In the genomic region with DNA sequence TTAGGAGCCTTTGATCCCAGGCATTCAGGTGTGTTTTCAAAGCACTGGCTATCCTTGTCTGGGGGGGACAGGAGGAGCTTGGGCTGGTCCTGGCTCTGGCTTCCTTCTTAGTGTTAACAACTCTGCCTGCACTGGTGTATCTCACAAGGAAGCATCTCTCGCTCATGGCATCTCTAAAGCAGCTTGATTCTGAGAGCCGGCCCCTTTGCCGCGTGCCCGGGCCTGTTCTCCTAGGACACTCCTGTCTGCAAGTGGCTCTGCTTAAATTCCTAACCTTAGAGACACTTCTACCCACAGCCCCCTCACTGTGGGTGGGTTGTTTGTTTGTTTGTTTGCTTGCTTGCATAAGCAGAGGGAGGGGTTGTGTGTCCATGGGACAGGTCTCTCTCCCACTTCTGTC, we compare ENCODE assay signal across 12 mouse cellular contexts. TPM values are rescaled to one million over a fixed set of nuclear protein-coding genes. Genes with fewer than 3 reads are reported as not detected.
A peak's percentile ranks its signal among the peaks of the same experiment; 100 is the strongest.
DNase-seq lines count a peak whose midpoint lies in the region; ATAC-seq and TF ChIP-seq lines count a peak whose summit lies in the region.
"Had no signal": no experiment of that assay in that cellular context is flagged by ENCODE, and none has a peak within 500 bp of the region (broad histone marks: within the 10 kb centered on the region; RNA-seq: fewer than 3 reads in every experiment).

No protein-coding gene starts in this region.

- H3K4me1 ChIP-seq in kidney, embryonic 15.5 days: peaks cover 91% of the 10 kb centered on the region
- H3K4me1 ChIP-seq in E14TG2a.4 (replicated peaks; ENCODE audit: low read depth, low read length): peaks cover 95% of the 10 kb centered on the region
- H3K4me1 ChIP-seq in ES-E14 (ENCODE audit: control insufficient read depth in 2 of 2, insufficient read depth in 2 of 2, low read length in 2 of 2, poor library complexity in 1 of 2): peaks cover 10 to 57% of the 10 kb centered on the region in 2 experiments; a peak in 3 of 4 replicates
- H3K4me1 ChIP-seq in limb, embryonic 13.5 days: peaks cover 86% of the 10 kb centered on the region
- peaks cover 13% of the 10 kb centered on the region for H3K4me1 ChIP-seq in cerebellum, adult 2 months (ENCODE audit: control insufficient read depth, insufficient read depth, low read length)

- in situ Hi-C loops in ES-E14 (cut with MboI; ENCODE audit: low sequenced_read_pairs in 2 of 2, unreplicated experiment in 2 of 2): no loop called here

- no peak overlapping the region for H3K4me3 ChIP-seq in kidney, embryonic 15.5 days (replicated peaks)
- H3K4me3 ChIP-seq in E14TG2a.4 (replicated peaks; ENCODE audit: low read length): peak overlapping the region; percentile 41; the same call in 1 of the 2 replicates
- no peak overlapping the region for H3K4me3 ChIP-seq in ES-E14 (ENCODE audit: insufficient read depth in 1 of 2, low read depth in 1 of 2, low read length in 2 of 2, poor library complexity in 1 of 2, severe bottlenecking in 1 of 2)
- no peak overlapping the region for H3K4me3 ChIP-seq in limb, embryonic 13.5 days
- no peak overlapping the region for H3K4me3 ChIP-seq in cerebellum, adult 2 months (replicated peaks; ENCODE audit: insufficient read depth, low read depth, low read length)
- H3K4me3 ChIP-seq: erythroblast, embryonic 14.5 days; gastrocnemius, adult 2 months had no signal

- H3K27ac ChIP-seq in kidney, embryonic 15.5 days: peak overlapping the region; percentile 61
- peak overlapping the region; percentile 49 for H3K27ac ChIP-seq in ES-E14 (ENCODE audit: insufficient read depth, low read depth, low read length, poor library complexity, severe bottlenecking)
- H3K27ac ChIP-seq in limb, embryonic 13.5 days: peak overlapping the region; percentile 80
- no peak overlapping the region for H3K27ac ChIP-seq in cerebellum, adult 2 months (ENCODE audit: insufficient read depth, low read length)
- H3K27ac ChIP-seq: gastrocnemius, adult 2 months had no signal

- peaks cover 31% of the 10 kb centered on the region for H3K36me3 ChIP-seq in kidney, embryonic 15.5 days
- H3K36me3 ChIP-seq in E14TG2a.4 (ENCODE audit: insufficient read depth, low read length) (peaks cover 85% of the 10 kb centered on the region), ES-E14 (ENCODE audit: control insufficient read depth, insufficient read depth, low read length, poor library complexity, severe bottlenecking) (peaks cover 28% of the 10 kb centered on the region)
- peaks cover 30% of the 10 kb centered on the region for H3K36me3 ChIP-seq in limb, embryonic 13.5 days

- DNase-seq in kidney, postnatal 14 days: no peak
- no peak for DNase-seq in ES-E14 (ENCODE audit: low read depth, low spot score)
- DNase-seq in thymus, postnatal 36 days: no peak
- DNase-seq in cerebellum, adult 2 months: no peak
- DNase-seq: cerebellum, postnatal 10 days; gastrocnemius, adult 2 months had no signal

- 35% methylated on average over 5 of the region's 5 CpGs for WGBS in kidney, embryonic 15.5 days
- WGBS in limb, embryonic 13.5 days: 17% methylated on average over 5 of the region's 5 CpGs
- WGBS in cerebellum, adult 2 months: 59% methylated on average over 5 of the region's 5 CpGs

- H3K9ac ChIP-seq in kidney, embryonic 15.5 days: no peak overlapping the region
- H3K9ac ChIP-seq in ES-E14 (ENCODE audit: insufficient read depth, low read depth, low read length, poor library complexity, severe bottlenecking): no peak overlapping the region; the same call in 1 of the 2 replicates
- H3K9ac ChIP-seq in limb, embryonic 13.5 days: peak overlapping the region; percentile 36; the same call in 1 of the 2 replicates

- no peak for TF ChIP-seq CTCF in E14TG2a.4 (conservative IDR thresholded peaks at IDR 0.05; ENCODE audit: low read length)
- TF ChIP-seq CTCF in cerebellum, adult 2 months (IDR thresholded peaks at IDR 0.05; ENCODE audit: borderline replicate concordance, insufficient read depth, low read depth, low read length): no peak

- no peak for TF ChIP-seq POLR2A in cerebellum, adult 2 months (IDR thresholded peaks at IDR 0.05; ENCODE audit: borderline replicate concordance, insufficient read depth, low read length)

- 0 out of 2 replicates have a peak overlapping the region, but pooled peaks have one; percentile 14 for H3K4me2 ChIP-seq in kidney, embryonic 15.5 days
- peak overlapping the region; percentile 42 for H3K4me2 ChIP-seq in limb, embryonic 13.5 days (replicated peaks)

- no peak for ATAC-seq in kidney, embryonic 15.5 days (replicated peaks; ENCODE audit: low FRiP score)
- ATAC-seq in limb, embryonic 13.5 days (ENCODE audit: low FRiP score, low read depth): no peak
- ATAC-seq: activated CD4-positive, CD25-positive, alpha-beta regulatory T cell, adult 4 months had no signal

- H3K27me3 ChIP-seq in kidney, embryonic 15.5 days: no peaks in the 10 kb centered on the region
- H3K27me3 ChIP-seq in E14TG2a.4 (ENCODE audit: insufficient read depth, low read length): no peaks in the 10 kb centered on the region
- H3K27me3 ChIP-seq in limb, embryonic 13.5 days: no peaks in the 10 kb centered on the region
- H3K27me3 ChIP-seq in cerebellum, adult 2 months (ENCODE audit: control insufficient read depth, insufficient read depth, low read length): no peaks in the 10 kb centered on the region

- no peaks in the 10 kb centered on the region for H3K9me3 ChIP-seq in kidney, embryonic 15.5 days (replicated peaks)
- H3K9me3 ChIP-seq in E14TG2a.4 (ENCODE audit: low read length) (no peaks in the 10 kb centered on the region), ES-E14 (ENCODE audit: control insufficient read depth, insufficient read depth, low read depth, low read length) (no peaks in the 10 kb centered on the region)
- H3K9me3 ChIP-seq in limb, embryonic 13.5 days: no peaks in the 10 kb centered on the region
- H3K9me3 ChIP-seq: G1E had no signal

TF ChIP-seq in ES-E14, 5 proteins besides CTCF, POLR2A, EP300 and RAD21:
- no peak for TF ChIP-seq HCFC1 (IDR thresholded peaks at IDR 0.05; ENCODE audit: borderline replicate concordance, insufficient read depth, low read length)
- no peak for TF ChIP-seq CHD2 (IDR thresholded peaks at IDR 0.05; ENCODE audit: low read depth, low read length)
- no peak for TF ChIP-seq MAFK (IDR thresholded peaks at IDR 0.05; ENCODE audit: insufficient read depth, low read depth, low read length)
- no peak for TF ChIP-seq ZC3H11A (IDR thresholded peaks at IDR 0.05; ENCODE audit: borderline replicate concordance, low read depth, low read length)
- TF ChIP-seq ZNF384 (IDR thresholded peaks at IDR 0.05; ENCODE audit: low read depth, low read length): no peak

RNA-seq across cellular contexts. Expression of a gene that starts 5.6 kb away (rescaled TPM):
- 164 and 176 TPM in 2 replicates for polyA plus RNA-seq in kidney, embryonic 15.5 days (2015; fragmentation: Nextera tagmentation; extraction: Ambion mirVana)
- total RNA-seq in ES-E14 (2012; rRNA removed): 53.9 TPM in 2 replicates
- 139 and 145 TPM in 2 replicates for polyA plus RNA-seq in limb, embryonic 13.5 days (2015; fragmentation: Nextera tagmentation; extraction: Ambion mirVana)
- 40.1 and 43.0 TPM in 2 replicates for polyA plus RNA-seq in cerebellum, adult 2 months (2012; rRNA removed)

RNA-seq across cellular contexts. Expression of a gene that starts 5.8 kb away (rescaled TPM):
- 52.9 and 66.0 TPM in 2 replicates for polyA plus RNA-seq in kidney, embryonic 15.5 days (2015; fragmentation: Nextera tagmentation; extraction: Ambion mirVana)
- total RNA-seq in ES-E14 (2012; rRNA removed): 30.3 and 65.0 TPM in 2 replicates
- 66.2 and 75.4 TPM in 2 replicates for polyA plus RNA-seq in limb, embryonic 13.5 days (2015; fragmentation: Nextera tagmentation; extraction: Ambion mirVana)
- polyA plus RNA-seq in cerebellum, adult 2 months (2012; rRNA removed): 86.6 and 96.0 TPM in 2 replicates

RNA-seq across cellular contexts. Expression of a gene that starts 13.3 kb away (rescaled TPM):
- polyA plus RNA-seq in kidney, embryonic 15.5 days (2015; fragmentation: Nextera tagmentation; extraction: Ambion mirVana): 27.6 and 31.0 TPM in 2 replicates
- total RNA-seq in ES-E14 (2012; rRNA removed): 20.1 and 34.3 TPM in 2 replicates
- polyA plus RNA-seq in limb, embryonic 13.5 days (2015; fragmentation: Nextera tagmentation; extraction: Ambion mirVana): 66.2 and 70.5 TPM in 2 replicates
- polyA plus RNA-seq in cerebellum, adult 2 months (2012; rRNA removed): 66.1 and 67.0 TPM in 2 replicates
- polyA plus RNA-seq: activated CD4-positive, CD25-positive, alpha-beta regulatory T cell, adult 4 months had no signal

RNA-seq across cellular contexts. Expression of a gene that starts 19.1 kb away (rescaled TPM):
- 31.9 and 32.1 TPM in 2 replicates for polyA plus RNA-seq in kidney, embryonic 15.5 days (2015; fragmentation: Nextera tagmentation; extraction: Ambion mirVana)
- 43.6 and 66.6 TPM in 2 replicates for total RNA-seq in ES-E14 (2012; rRNA removed)
- 15.6 and 16.2 TPM in 2 replicates for polyA plus RNA-seq in limb, embryonic 13.5 days (2015; fragmentation: Nextera tagmentation; extraction: Ambion mirVana)
- polyA plus RNA-seq in cerebellum, adult 2 months (2012; rRNA removed): 36.4 and 36.5 TPM in 2 replicates

RNA-seq across cellular contexts. Expression of a gene that starts 23.9 kb away (rescaled TPM):
- polyA plus RNA-seq in kidney, embryonic 15.5 days (2015; fragmentation: Nextera tagmentation; extraction: Ambion mirVana): 2.4 and 3.4 TPM in 2 replicates
- total RNA-seq in ES-E14 (2012; rRNA removed): not detected in 2 replicates
- 7.7 and 10.1 TPM in 2 replicates for polyA plus RNA-seq in limb, embryonic 13.5 days (2015; fragmentation: Nextera tagmentation; extraction: Ambion mirVana)
- polyA plus RNA-seq in cerebellum, adult 2 months (2012; rRNA removed): 1.9 and 3.1 TPM in 2 replicates
- total RNA-seq: G1E had no signal
- polyA plus RNA-seq: activated CD4-positive, CD25-positive, alpha-beta regulatory T cell, adult 4 months; erythroblast, embryonic 14.5 days; G1E had no signal
